Mouse (Mus musculus): ENCODE results near the gene Miga1. TPM values are rescaled to one million over a fixed set of nuclear protein-coding genes. Genes with fewer than 3 reads are reported as not detected.

Gene Miga1
- polyA plus RNA-seq, 1 experiment from 2014 or later, result 9.1 TPM

DNA sequence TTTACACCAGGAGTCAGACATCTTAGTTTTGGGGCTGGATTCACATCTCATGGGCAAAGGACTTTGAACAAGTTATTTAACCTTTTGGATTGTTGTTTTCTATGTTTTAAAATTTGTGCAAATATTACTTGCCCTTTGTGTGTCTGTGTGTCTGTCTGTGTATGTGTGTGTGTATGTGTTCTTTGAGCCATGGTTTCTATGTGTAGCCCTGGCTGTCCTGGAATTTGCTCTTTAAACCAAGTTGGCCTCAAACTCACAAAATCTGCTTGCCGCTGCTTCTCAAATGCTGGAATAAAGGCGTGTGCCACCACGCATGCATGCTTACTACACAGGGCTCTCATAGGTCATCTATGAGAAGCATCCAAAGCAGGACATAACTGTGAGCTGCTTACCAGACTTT, 63.3 kb downstream of the Miga1 start:
- WGBS (ENCODE audit: insufficient replicate concordance), result 74% methylated on average over 3 of the region's 3 CpGs
- Histone ChIP-seq H3K36me3 (peaks cover 22% of the 10 kb centered on the region), H3K4me3 (no peak overlapping the region), H3K27ac (no peak overlapping the region), H3K9ac (no peak overlapping the region), H3K4me1 (no peaks in the 10 kb centered on the region), H3K27me3 (replicated peaks) (no peaks in the 10 kb centered on the region), H3K9me3 (replicated peaks) (no peaks in the 10 kb centered on the region), H3K4me2 (no peak overlapping the region)
- ATAC-seq, result no peak

DNA sequence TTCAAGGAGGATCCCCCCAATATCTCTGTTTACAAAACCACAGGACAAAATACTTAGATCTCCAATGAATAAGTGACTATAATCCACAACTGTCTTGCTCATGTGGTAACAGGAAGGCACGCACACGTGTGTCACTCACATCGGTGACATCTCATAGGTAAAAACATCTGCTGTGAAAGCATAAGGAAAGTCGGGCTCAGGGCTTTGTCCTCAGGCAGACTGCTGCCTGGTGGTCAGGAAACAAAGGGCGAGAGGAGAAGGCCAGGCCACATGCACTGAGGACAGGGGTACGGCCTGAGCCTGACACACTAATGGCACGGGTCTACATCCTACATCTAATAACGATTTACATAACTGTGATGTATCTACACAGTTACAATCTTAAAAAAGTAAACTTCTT, 65.2 kb downstream of the Miga1 start:
- Histone ChIP-seq H3K9ac (no peak overlapping the region), H3K4me1 (no peaks in the 10 kb centered on the region), H3K27ac (no peak overlapping the region), H3K4me2 (no peak overlapping the region), H3K36me3 (peaks cover 12% of the 10 kb centered on the region), H3K4me3 (no peak overlapping the region), H3K9me3 (replicated peaks) (no peaks in the 10 kb centered on the region), H3K27me3 (replicated peaks) (no peaks in the 10 kb centered on the region)
- WGBS (ENCODE audit: insufficient replicate concordance), result 77% methylated on average over 8 of the region's 8 CpGs
- ATAC-seq, result no peak

- no peak overlapping the region for H3K27ac ChIP-seq
- peaks cover 9% of the 10 kb centered on the region for H3K27me3 ChIP-seq (replicated peaks)
- WGBS (ENCODE audit: insufficient replicate concordance), result 85% methylated on average over 20 of the region's 20 CpGs
- no peaks in the 10 kb centered on the region for H3K4me1 ChIP-seq
- H3K9me3 ChIP-seq (replicated peaks), result no peaks in the 10 kb centered on the region
- H3K4me2 ChIP-seq, result no peak overlapping the region
- H3K9ac ChIP-seq, result no peak overlapping the region
- H3K36me3 ChIP-seq, result peaks cover 12% of the 10 kb centered on the region
- H3K4me3 ChIP-seq, result no peak overlapping the region
- no peak for ATAC-seq
Observed at GRCm38 (mm10) chr3:152272974-152273685, 67.1 kb downstream of the Miga1 start.

DNA sequence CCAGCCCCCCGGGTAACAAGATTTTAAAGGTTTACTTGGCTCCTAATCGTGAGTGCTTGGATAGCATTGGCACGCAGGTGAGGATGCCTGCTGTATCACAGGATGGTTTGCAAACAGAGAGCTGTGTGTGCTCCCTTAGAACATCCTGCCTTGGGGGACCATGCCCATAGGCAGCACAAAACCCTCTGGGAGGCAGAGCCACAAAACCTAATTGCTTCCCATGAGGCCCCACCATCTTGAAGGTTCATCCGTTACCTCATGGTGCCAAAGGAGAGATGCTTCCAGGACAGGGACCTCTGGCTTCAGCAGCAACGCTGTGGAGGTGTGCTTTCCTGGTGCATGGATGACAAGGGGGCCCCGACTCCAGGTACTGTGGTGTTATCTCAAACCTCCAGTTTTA, 68.3 kb downstream of the Miga1 start:
- Histone ChIP-seq H3K4me1 (no peaks in the 10 kb centered on the region), H3K9me3 (replicated peaks) (no peaks in the 10 kb centered on the region), H3K4me2 (no peak overlapping the region), H3K4me3 (no peak overlapping the region), H3K27ac (no peak overlapping the region), H3K9ac (no peak overlapping the region), H3K27me3 (replicated peaks) (peaks cover 22% of the 10 kb centered on the region), H3K36me3 (peaks cover 9% of the 10 kb centered on the region)
- WGBS (ENCODE audit: insufficient replicate concordance), result 71% methylated on average over 6 of the region's 6 CpGs
- ATAC-seq, result no peak

- H3K4me3 ChIP-seq, result no peak overlapping the region
- peaks cover under 1% of the 10 kb centered on the region; the same call in 1 of the 2 replicates for H3K4me1 ChIP-seq
- peaks cover 29% of the 10 kb centered on the region for H3K27me3 ChIP-seq (replicated peaks)
- peaks cover 4% of the 10 kb centered on the region for H3K36me3 ChIP-seq
- H3K4me2 ChIP-seq, result no peak overlapping the region
- no peak overlapping the region for H3K9ac ChIP-seq
- no peak overlapping the region for H3K27ac ChIP-seq
- WGBS (ENCODE audit: insufficient replicate concordance), result 79% methylated on average over 10 of the region's 10 CpGs
- no peak for ATAC-seq
- H3K9me3 ChIP-seq (replicated peaks), result no peaks in the 10 kb centered on the region
Observed at GRCm38 (mm10) chr3:152271071-152271710, 69.0 kb downstream of the Miga1 start.

- H3K9ac ChIP-seq, result no peak overlapping the region
- ATAC-seq, result no peak
- H3K9me3 ChIP-seq (replicated peaks), result no peaks in the 10 kb centered on the region
- no peak overlapping the region for H3K4me2 ChIP-seq
- peaks cover 60% of the 10 kb centered on the region for H3K27me3 ChIP-seq (replicated peaks)
- peaks cover 19% of the 10 kb centered on the region for H3K4me1 ChIP-seq
- no peak overlapping the region for H3K27ac ChIP-seq
- no peak overlapping the region for H3K4me3 ChIP-seq
- 81% methylated on average over 14 of the region's 14 CpGs for WGBS (ENCODE audit: insufficient replicate concordance)
- H3K36me3 ChIP-seq, result no peaks in the 10 kb centered on the region; the same call in 1 of the 2 replicates
Observed at GRCm38 (mm10) chr3:152268099-152268498, 72.1 kb downstream of the Miga1 start.

DNA sequence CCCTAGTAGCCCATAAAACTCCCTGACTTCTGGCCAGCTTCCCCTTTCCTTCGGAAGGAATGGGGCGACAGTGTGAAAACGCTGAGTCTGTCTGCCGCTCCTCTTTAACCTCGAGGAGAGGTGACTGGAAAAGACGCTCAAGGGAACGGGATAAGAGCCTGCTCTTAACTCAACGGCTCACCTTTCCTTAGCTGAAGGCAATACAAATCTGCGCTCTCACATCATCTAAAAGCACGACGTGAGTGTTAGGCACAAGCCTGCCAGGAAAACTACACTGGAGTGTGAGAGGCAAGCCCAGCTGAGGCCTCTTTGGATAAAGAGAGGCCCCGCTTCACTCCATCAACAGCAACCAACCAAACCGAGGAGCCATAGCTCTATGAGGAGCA, 74.2 kb downstream of the Miga1 start, which contains the start of gene Nexn:
TSS of gene Nexn (minus strand) at position 315 of the 386 bp plus-strand sequence.
- peaks cover 79% of the 10 kb centered on the region for H3K27me3 ChIP-seq (replicated peaks)
- peak within 1 kb of the TSS; percentile 58 for H3K4me3 ChIP-seq
- peak within 1 kb of the TSS; percentile 61 for H3K9ac ChIP-seq
- H3K27ac ChIP-seq, result no peak within 1 kb of the TSS
- H3K4me2 ChIP-seq, result peak within 1 kb of the TSS; percentile 84
- peaks cover 33% of the 10 kb centered on the region for H3K4me1 ChIP-seq
- no peaks in the 10 kb centered on the region for H3K9me3 ChIP-seq (replicated peaks)
- H3K36me3 ChIP-seq, result no peaks in the 10 kb centered on the region
- ATAC-seq, result no peak
- 13% methylated on average over 13 of the region's 13 CpGs for WGBS (ENCODE audit: insufficient replicate concordance)

DNA sequence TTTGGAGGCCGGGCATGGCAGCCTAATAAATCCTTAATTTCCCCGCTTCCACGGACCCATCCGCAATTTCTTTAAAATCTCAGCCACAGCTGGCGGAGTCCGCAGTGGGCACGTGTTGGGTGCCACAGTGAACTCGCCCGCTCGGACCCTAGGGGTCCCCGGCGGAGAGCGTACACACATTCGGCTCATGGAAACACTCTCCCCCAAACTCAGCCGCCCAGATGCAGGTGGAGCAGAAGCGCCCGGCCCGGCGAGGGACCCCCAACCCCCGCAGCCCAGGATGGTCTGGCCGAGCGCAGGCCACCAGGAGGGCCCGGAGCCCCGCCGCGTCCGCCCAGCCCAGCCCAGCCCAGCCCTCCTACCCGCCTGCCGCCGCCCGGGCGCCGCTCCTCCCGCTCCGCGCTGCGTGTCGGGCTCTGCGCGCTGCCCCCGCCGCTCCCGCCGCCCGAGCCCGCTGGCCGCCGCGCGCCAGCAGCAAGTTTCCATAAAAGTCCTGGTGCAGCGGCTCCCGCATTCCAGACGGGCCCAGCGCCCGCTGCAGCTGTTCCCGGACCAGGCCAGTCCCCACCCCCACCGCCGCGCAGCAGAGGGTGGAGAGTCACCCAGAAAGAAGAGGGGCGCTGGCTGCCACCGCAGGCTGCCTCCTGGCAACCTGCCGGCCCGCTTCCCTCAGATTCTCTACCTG, 74.7 kb downstream of the Miga1 start:
- Histone ChIP-seq H3K4me3 (peak overlapping the region; percentile 58), H3K27ac (no peak overlapping the region), H3K4me2 (peak overlapping the region; percentile 84), H3K9ac (peak overlapping the region; percentile 61), H3K4me1 (peaks cover 33% of the 10 kb centered on the region), H3K27me3 (replicated peaks) (peaks cover 81% of the 10 kb centered on the region), H3K9me3 (replicated peaks) (no peaks in the 10 kb centered on the region), H3K36me3 (no peaks in the 10 kb centered on the region)
- WGBS (ENCODE audit: insufficient replicate concordance), result 2% methylated on average over 56 of the region's 63 CpGs
- peak; percentile 50 for ATAC-seq

- Histone ChIP-seq H3K27ac (no peak overlapping the region), H3K27me3 (replicated peaks) (peaks cover 86% of the 10 kb centered on the region), H3K9me3 (replicated peaks) (no peaks in the 10 kb centered on the region), H3K4me2 (peak overlapping the region; percentile 84), H3K4me1 (peaks cover 33% of the 10 kb centered on the region), H3K9ac (no peak overlapping the region), H3K36me3 (no peaks in the 10 kb centered on the region), H3K4me3 (peak overlapping the region; percentile 58)
- WGBS (ENCODE audit: insufficient replicate concordance), result 33% methylated on average over 12 of the region's 12 CpGs
- ATAC-seq, result peak; percentile 36; the same call in 1 of the 2 replicates
Observed at GRCm38 (mm10) chr3:152264830-152265229, 75.4 kb downstream of the Miga1 start.

GRCm38 (mm10) chr3:152264374-152264773, 75.8 kb downstream of the Miga1 start:
- 52% methylated on average over 10 of the region's 10 CpGs for WGBS (ENCODE audit: insufficient replicate concordance)
- ATAC-seq, result no peak
- peaks cover 86% of the 10 kb centered on the region for H3K27me3 ChIP-seq (replicated peaks)
- no peak overlapping the region for H3K4me3 ChIP-seq
- H3K9ac ChIP-seq, result no peak overlapping the region
- H3K27ac ChIP-seq, result no peak overlapping the region
- H3K4me1 ChIP-seq, result peaks cover 33% of the 10 kb centered on the region
- no peaks in the 10 kb centered on the region for H3K9me3 ChIP-seq (replicated peaks)
- no peak overlapping the region for H3K4me2 ChIP-seq
- no peaks in the 10 kb centered on the region for H3K36me3 ChIP-seq

- Histone ChIP-seq H3K27me3 (replicated peaks) (peaks cover 65% of the 10 kb centered on the region), H3K9me3 (replicated peaks) (no peaks in the 10 kb centered on the region), H3K27ac (no peak overlapping the region), H3K36me3 (no peaks in the 10 kb centered on the region), H3K4me3 (no peak overlapping the region), H3K9ac (no peak overlapping the region), H3K4me1 (peaks cover 33% of the 10 kb centered on the region), H3K4me2 (peak overlapping the region; percentile 39)
- 11% methylated on average over 8 of the region's 8 CpGs for WGBS (ENCODE audit: insufficient replicate concordance)
- no peak for ATAC-seq
Observed at GRCm38 (mm10) chr3:152261948-152262347, 78.3 kb downstream of the Miga1 start.

GRCm38 (mm10) chr3:152261436-152261835, 78.8 kb downstream of the Miga1 start:
- no peak for ATAC-seq
- Histone ChIP-seq H3K9me3 (replicated peaks) (no peaks in the 10 kb centered on the region), H3K36me3 (no peaks in the 10 kb centered on the region), H3K4me3 (no peak overlapping the region), H3K9ac (no peak overlapping the region), H3K4me1 (peaks cover 33% of the 10 kb centered on the region), H3K27me3 (replicated peaks) (peaks cover 60% of the 10 kb centered on the region), H3K4me2 (peak overlapping the region; percentile 39), H3K27ac (no peak overlapping the region)
- whole genome bisulfite sequencing (ENCODE audit: insufficient replicate concordance), result 26% methylated on average over 8 of the region's 8 CpGs

All from liver, embryonic 12.5 days (tissue).